Mouse (Mus musculus): ENCODE results near the gene Igfbp2.

DNA sequence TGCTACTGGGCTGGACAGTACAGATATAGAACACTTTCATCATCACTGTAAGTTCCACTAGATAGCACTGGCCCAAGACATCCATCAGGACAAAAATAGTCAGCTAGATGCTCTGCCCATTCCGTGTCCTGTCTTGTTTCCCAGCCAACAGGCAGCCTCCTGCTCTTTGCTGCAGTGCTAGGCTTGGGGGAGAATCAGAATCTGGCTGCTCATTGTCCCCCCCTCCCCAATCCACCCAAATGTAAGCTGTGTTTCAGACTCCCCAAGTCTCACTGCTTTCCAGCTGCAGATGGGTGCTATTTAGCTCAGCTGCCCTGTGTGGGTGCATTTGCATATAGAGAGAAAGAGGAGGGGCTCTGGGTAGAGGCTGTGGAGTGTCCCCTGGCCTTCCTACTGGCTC lies 43.0 kb downstream of the Igfbp2 start:
- TF ChIP-seq EP300 (IDR thresholded peaks at IDR 0.05): no peak
- TF ChIP-seq CTCF (IDR thresholded peaks at IDR 0.05): no peak

Measured in lung, postnatal 0 days (tissue).